Comparison of ENCODE assay signal across 8 mouse cellular contexts in genomic region chr1:171262594-171263130, GRCm38 (mm10). TPM values are rescaled to one million over a fixed set of nuclear protein-coding genes. Genes with fewer than 3 reads are reported as not detected.
DNase-seq lines count a peak whose midpoint lies in the region; ATAC-seq and TF ChIP-seq lines count a peak whose summit lies in the region.

No protein-coding gene starts in this region.

- TF ChIP-seq CTCF in MEL (IDR thresholded peaks at IDR 0.05 in 2 of 3, conservative IDR thresholded peaks at IDR 0.05 in 1 of 3; ENCODE audit: control insufficient read depth in 1 of 3, insufficient read depth in 1 of 3, low read depth in 2 of 3, low read length in 3 of 3, poor library complexity in 1 of 3, severe bottlenecking in 1 of 3): no peak
- no peak for TF ChIP-seq CTCF in brain, embryonic 14.5 days (IDR thresholded peaks at IDR 0.05; ENCODE audit: borderline replicate concordance, extremely low read depth, insufficient read depth, insufficient read length)

- no peak for TF ChIP-seq RAD21 in MEL (IDR thresholded peaks at IDR 0.05; ENCODE audit: low read depth, low read length)

- DNase-seq in MEL (ENCODE audit: low read depth, low spot score): peak; percentile 62
- DNase-seq in brain, embryonic 14.5 days (ENCODE audit: low read depth): peak; percentile 94
- peak; percentile 73 for DNase-seq in gastrocnemius, adult 18-20 months (ENCODE audit: low spot score)
- peak; percentile 75 for DNase-seq in hindbrain, embryonic 14.5 days (ENCODE audit: low spot score)
- DNase-seq in layer of hippocampus, postnatal 36 days: peak; percentile 85 to 86
- peak; percentile 78 for DNase-seq in lung, postnatal 36 days
- DNase-seq in right cerebral cortex, postnatal 36 days (ENCODE audit: low spot score in 2 of 2): peak; percentile 80 to 85
- DNase-seq in urinary bladder, adult 2 months (ENCODE audit: low spot score): no peak

- H3K36me3 ChIP-seq in MEL (ENCODE audit: control insufficient read depth in 1 of 2, insufficient read depth in 2 of 2, low read length in 2 of 2): peaks cover 0 to 9% of the 10 kb centered on the region in 2 experiments; a peak in 2 of 4 replicates
- no peaks in the 10 kb centered on the region for H3K36me3 ChIP-seq in hindbrain, embryonic 14.5 days (replicated peaks; ENCODE audit: control insufficient read depth, insufficient read depth)

- no peak overlapping the region for H3K4me3 ChIP-seq in MEL (ENCODE audit: control insufficient read depth in 1 of 2, insufficient read depth in 1 of 2, low read depth in 2 of 2, low read length in 2 of 2)
- peak overlapping the region; percentile 28 for H3K4me3 ChIP-seq in hindbrain, embryonic 14.5 days (replicated peaks; ENCODE audit: low read length)

- peaks cover 0 to 2% of the 10 kb centered on the region in 2 experiments; a peak in 3 of 4 replicates for H3K27me3 ChIP-seq in MEL (ENCODE audit: control insufficient read depth in 1 of 2, insufficient read depth in 2 of 2, low read length in 2 of 2)
- no peaks in the 10 kb centered on the region for H3K27me3 ChIP-seq in hindbrain, embryonic 14.5 days (ENCODE audit: control insufficient read depth, insufficient read depth, low read length)

- H3K79me2 ChIP-seq in MEL (ENCODE audit: control insufficient read depth, insufficient read depth, low read length, poor library complexity): no peaks in the 10 kb centered on the region

- ATAC-seq in hindbrain, embryonic 14.5 days (ENCODE audit: low FRiP score): peak; percentile 79

- H3K4me1 ChIP-seq in MEL (ENCODE audit: control insufficient read depth in 1 of 2, insufficient read depth in 2 of 2, low read length in 2 of 2): peaks cover 4 to 17% of the 10 kb centered on the region in 2 experiments; a peak in 3 of 4 replicates
- peaks cover 6% of the 10 kb centered on the region for H3K4me1 ChIP-seq in hindbrain, embryonic 14.5 days (replicated peaks; ENCODE audit: control insufficient read depth, insufficient read depth, low read length)

- H3K9ac ChIP-seq in MEL (ENCODE audit: control insufficient read depth, low read depth, low read length, poor library complexity, severe bottlenecking): no peak overlapping the region
- H3K9ac ChIP-seq in hindbrain, embryonic 14.5 days: peak overlapping the region; percentile 26

- H3K4me2 ChIP-seq in hindbrain, embryonic 14.5 days (replicated peaks): peak overlapping the region; percentile 56

- no peak for TF ChIP-seq POLR2A in MEL (IDR thresholded peaks at IDR 0.05; ENCODE audit: control insufficient read depth in 1 of 2, insufficient read depth in 1 of 2, low read depth in 1 of 2, low read length in 2 of 2, poor library complexity in 1 of 2)
- no peak for TF ChIP-seq POLR2A in brain, embryonic 14.5 days (IDR thresholded peaks at IDR 0.05; ENCODE audit: borderline replicate concordance, extremely low read depth, insufficient read depth, insufficient read length, poor library complexity, severe bottlenecking)

- WGBS in hindbrain, embryonic 14.5 days: 4% methylated on average over 8 of the region's 8 CpGs

- H3K9me3 ChIP-seq in MEL (replicated peaks; ENCODE audit: insufficient read depth, low read length): no peaks in the 10 kb centered on the region
- no peaks in the 10 kb centered on the region for H3K9me3 ChIP-seq in hindbrain, embryonic 14.5 days (ENCODE audit: control insufficient read depth, low read length)

- no peak for TF ChIP-seq EP300 in MEL (IDR thresholded peaks at IDR 0.05; ENCODE audit: low read depth in 1 of 2, low read length in 2 of 2)

- H3K27ac ChIP-seq in MEL (ENCODE audit: control insufficient read depth, low read depth, low read length): no peak overlapping the region
- H3K27ac ChIP-seq in hindbrain, embryonic 14.5 days: peak overlapping the region; percentile 76

TF ChIP-seq in MEL, 35 proteins besides CTCF, POLR2A, EP300 and RAD21:
- peak; percentile 92 for TF ChIP-seq RCOR1 (IDR thresholded peaks at IDR 0.05; ENCODE audit: low read depth, low read length)
- TF ChIP-seq UBTF (IDR thresholded peaks at IDR 0.05; ENCODE audit: borderline replicate concordance, insufficient read depth, low read depth, low read length): no peak
- no peak for TF ChIP-seq ZMIZ1 (IDR thresholded peaks at IDR 0.05; ENCODE audit: low read depth, low read length)
- no peak for TF ChIP-seq MAFK (IDR thresholded peaks at IDR 0.05; ENCODE audit: borderline replicate concordance, low read depth, low read length)
- TF ChIP-seq CHD1 (IDR thresholded peaks at IDR 0.05; ENCODE audit: low read depth, low read length): no peak
- 0 out of 2 replicates have a peak, but pooled peaks have one; percentile 71 for TF ChIP-seq JUND (IDR thresholded peaks at IDR 0.05; ENCODE audit: low read depth, low read length)
- no peak for TF ChIP-seq E2F4 (IDR thresholded peaks at IDR 0.05; ENCODE audit: borderline replicate concordance, low read depth, low read length)

RNA-seq across cellular contexts. Expression of gene B4galt3, which starts 7.5 kb away (rescaled TPM):
- total RNA-seq in MEL (2012; rRNA removed): 16.5 and 16.8 TPM in 2 replicates
- polyA plus RNA-seq in MEL (2012; ENCODE audit: insufficient read depth in 1 of 2, insufficient read length in 2 of 2, low read depth in 1 of 2, low replicate concordance in 2 of 2, missing spikeins in 1 of 2): 10 to 100 TPM in 1 of 2 experiments, not detected in 1; 33.1 TPM
- polyA plus RNA-seq in brain, embryonic 14.5 days (2012; rRNA removed): 101 and 122 TPM in 2 replicates
- total RNA-seq in gastrocnemius, adult 18-20 months (2021): 10 to 100 TPM; 12.0 to 13.0 TPM
- polyA plus RNA-seq in hindbrain, embryonic 14.5 days (2014; fragmentation: Nextera tagmentation; extraction: Ambion mirVana): 86.5 and 88.6 TPM in 2 replicates
- 10 to 100 TPM; 68.5 to 76.8 TPM for total RNA-seq in layer of hippocampus, postnatal 36 days (2021)
- 71.4 and 74.6 TPM in 2 replicates for polyA plus RNA-seq in urinary bladder, adult 2 months (2012; rRNA removed)

RNA-seq across cellular contexts. Expression of gene Ndufs2, which starts 11.5 kb away (rescaled TPM):
- 164 and 169 TPM in 2 replicates for total RNA-seq in MEL (2012; rRNA removed)
- polyA plus RNA-seq in MEL (2012; ENCODE audit: insufficient read depth in 1 of 2, insufficient read length in 2 of 2, low read depth in 1 of 2, low replicate concordance in 2 of 2, missing spikeins in 1 of 2): 100 to 1,000 TPM; 292 to 415 TPM
- polyA plus RNA-seq in brain, embryonic 14.5 days (2012; rRNA removed): 130 and 153 TPM in 2 replicates
- total RNA-seq in gastrocnemius, adult 18-20 months (2021): 100 to 1,000 TPM; 804 to 821 TPM
- polyA plus RNA-seq in hindbrain, embryonic 14.5 days (2014; fragmentation: Nextera tagmentation; extraction: Ambion mirVana): 218 and 247 TPM in 2 replicates
- total RNA-seq in layer of hippocampus, postnatal 36 days (2021): 100 to 1,000 TPM; 275 to 286 TPM
- polyA plus RNA-seq in urinary bladder, adult 2 months (2012; rRNA removed): 110 and 141 TPM in 2 replicates

RNA-seq across cellular contexts. Expression of gene Adamts4, which starts 12.4 kb away (rescaled TPM):
- not detected in 2 replicates for total RNA-seq in MEL (2012; rRNA removed)
- under 1 TPM in 1 of 2 experiments, not detected in 1; 0.03 TPM for polyA plus RNA-seq in MEL (2012; ENCODE audit: insufficient read depth in 1 of 2, insufficient read length in 2 of 2, low read depth in 1 of 2, low replicate concordance in 2 of 2, missing spikeins in 1 of 2)
- polyA plus RNA-seq in brain, embryonic 14.5 days (2012; rRNA removed): 4.1 and 4.6 TPM in 2 replicates
- under 1 TPM; 0.48 to 0.90 TPM for total RNA-seq in gastrocnemius, adult 18-20 months (2021)
- 3.0 and 3.7 TPM in 2 replicates for polyA plus RNA-seq in hindbrain, embryonic 14.5 days (2014; fragmentation: Nextera tagmentation; extraction: Ambion mirVana)
- total RNA-seq in layer of hippocampus, postnatal 36 days (2021): 10 to 100 TPM; 15.1 to 15.5 TPM
- polyA plus RNA-seq in urinary bladder, adult 2 months (2012; rRNA removed): 0.43 and 0.46 TPM in 2 replicates

RNA-seq across cellular contexts. Expression of gene Ppox, which starts 18.3 kb away (rescaled TPM):
- total RNA-seq in MEL (2012; rRNA removed): 21.5 and 27.0 TPM in 2 replicates
- 10 to 100 TPM in 1 of 2 experiments, not detected in 1; 63.6 TPM for polyA plus RNA-seq in MEL (2012; ENCODE audit: insufficient read depth in 1 of 2, insufficient read length in 2 of 2, low read depth in 1 of 2, low replicate concordance in 2 of 2, missing spikeins in 1 of 2)
- 70.7 and 111 TPM in 2 replicates for polyA plus RNA-seq in brain, embryonic 14.5 days (2012; rRNA removed)
- total RNA-seq in gastrocnemius, adult 18-20 months (2021): 1 to 10 TPM; 7.8 to 7.9 TPM
- polyA plus RNA-seq in hindbrain, embryonic 14.5 days (2014; fragmentation: Nextera tagmentation; extraction: Ambion mirVana): 43.5 and 44.6 TPM in 2 replicates
- 10 to 100 TPM; 28.0 to 31.4 TPM for total RNA-seq in layer of hippocampus, postnatal 36 days (2021)
- 91.3 and 136 TPM in 2 replicates for polyA plus RNA-seq in urinary bladder, adult 2 months (2012; rRNA removed)

RNA-seq across cellular contexts. Expression of gene Usp21, which starts 25.1 kb away (rescaled TPM):
- 10.0 and 11.3 TPM in 2 replicates for total RNA-seq in MEL (2012; rRNA removed)
- 10 to 100 TPM in 1 of 2 experiments, not detected in 1; 66.4 TPM for polyA plus RNA-seq in MEL (2012; ENCODE audit: insufficient read depth in 1 of 2, insufficient read length in 2 of 2, low read depth in 1 of 2, low replicate concordance in 2 of 2, missing spikeins in 1 of 2)
- 110 and 136 TPM in 2 replicates for polyA plus RNA-seq in brain, embryonic 14.5 days (2012; rRNA removed)
- total RNA-seq in gastrocnemius, adult 18-20 months (2021): 10 to 100 TPM; 15.1 to 19.3 TPM
- 80.1 and 85.8 TPM in 2 replicates for polyA plus RNA-seq in hindbrain, embryonic 14.5 days (2014; fragmentation: Nextera tagmentation; extraction: Ambion mirVana)
- total RNA-seq in layer of hippocampus, postnatal 36 days (2021): 10 to 100 TPM; 66.9 to 70.5 TPM
- 44.7 and 48.4 TPM in 2 replicates for polyA plus RNA-seq in urinary bladder, adult 2 months (2012; rRNA removed)
